Mouse (Mus musculus): Measurements from ENCODE around the gene Epn3.
A peak's percentile ranks its signal among the peaks of the same experiment; 100 is the strongest.

Gene Epn3

GRCm38 (mm10) chr11:94499661-94500152, at the start of gene Epn3:
TSS of gene Epn3 (minus strand) at chr11:94499974.
- no peak for DNase-seq (ENCODE audit: low read depth, low spot score)

- DNase-seq (ENCODE audit: low read depth, low spot score): peak; percentile 81
Observed at GRCm38 (mm10) chr11:94548888-94549690, 49.3 kb upstream of the Epn3 start, which contains the start of gene Rsad1. TSS of gene Rsad1 (minus strand) at chr11:94549255.

GRCm38 (mm10) chr11:94548041-94548784, 48.4 kb upstream of the Epn3 start:
- no peak for DNase-seq (ENCODE audit: low read depth, low spot score)

- DNase-seq (ENCODE audit: low read depth, low spot score): no peak
Observed at GRCm38 (mm10) chr11:94547271-94547670, 47.5 kb upstream of the Epn3 start.

GRCm38 (mm10) chr11:94546381-94546780, 46.6 kb upstream of the Epn3 start:
- no peak for DNase-seq (ENCODE audit: low read depth, low spot score)

GRCm38 (mm10) chr11:94544422-94544821, 44.6 kb upstream of the Epn3 start:
- DNase-seq (ENCODE audit: low read depth, low spot score): no peak

GRCm38 (mm10) chr11:94543932-94544331, 44.2 kb upstream of the Epn3 start:
- DNase-seq (ENCODE audit: low read depth, low spot score): no peak

- DNase-seq (ENCODE audit: low read depth, low spot score): no peak
Observed at GRCm38 (mm10) chr11:94543344-94543743, 43.6 kb upstream of the Epn3 start.

GRCm38 (mm10) chr11:94542400-94542799, 42.6 kb upstream of the Epn3 start:
- DNase-seq (ENCODE audit: low read depth, low spot score): no peak

- DNase-seq (ENCODE audit: low read depth, low spot score): no peak
Observed at GRCm38 (mm10) chr11:94539761-94540160, 40.0 kb upstream of the Epn3 start.

GRCm38 (mm10) chr11:94538733-94539292, 39.0 kb upstream of the Epn3 start:
- DNase-seq (ENCODE audit: low read depth, low spot score): no peak

GRCm38 (mm10) chr11:94533171-94533570, 33.4 kb upstream of the Epn3 start:
- no peak for DNase-seq (ENCODE audit: low read depth, low spot score)

- DNase-seq (ENCODE audit: low read depth, low spot score): no peak
Observed at GRCm38 (mm10) chr11:94528879-94529278, 29.1 kb upstream of the Epn3 start.

GRCm38 (mm10) chr11:94526171-94526879, 26.6 kb upstream of the Epn3 start:
- no peak for DNase-seq (ENCODE audit: low read depth, low spot score)

- DNase-seq (ENCODE audit: low read depth, low spot score): no peak
Observed at GRCm38 (mm10) chr11:94521219-94521843, 21.6 kb upstream of the Epn3 start, which contains the start of gene Mycbpap. TSS of gene Mycbpap (minus strand) at chr11:94521742.

- DNase-seq (ENCODE audit: low read depth, low spot score): no peak
Observed at GRCm38 (mm10) chr11:94513452-94513851, 13.7 kb upstream of the Epn3 start.

GRCm38 (mm10) chr11:94508976-94509375, 9.2 kb upstream of the Epn3 start:
- no peak for DNase-seq (ENCODE audit: low read depth, low spot score)

- DNase-seq (ENCODE audit: low read depth, low spot score): no peak
Observed at GRCm38 (mm10) chr11:94501482-94501881, 1.7 kb upstream of the Epn3 start.

GRCm38 (mm10) chr11:94500362-94500761, 588 bp upstream of the Epn3 start:
- no peak for DNase-seq (ENCODE audit: low read depth, low spot score)

- DNase-seq (ENCODE audit: low read depth, low spot score): no peak
Observed at GRCm38 (mm10) chr11:94499035-94499434, 739 bp downstream of the Epn3 start.

Measured in brain, embryonic 18.5 days (tissue).